Mouse (Mus musculus): ENCODE results near the gene Ces2h. TPM values are rescaled to one million over a fixed set of nuclear protein-coding genes. Genes with fewer than 3 reads are reported as not detected.

The Ces2h gene
- polyA plus RNA-seq, 1 experiment, result not detected

GRCm38 (mm10) chr8:105011136-105011535 is 10.5 kb downstream of the Ces2h start:
- Histone ChIP-seq H3K4me3 (ENCODE audit: insufficient read depth, low read depth, low read length) (no peak overlapping the region), H3K27ac (ENCODE audit: insufficient read depth, low read depth, low read length) (no peak overlapping the region), H3K4me1 (ENCODE audit: control insufficient read depth, insufficient read depth, low read length) (no peaks in the 10 kb centered on the region)
- WGBS, result 72% methylated on average over 12 of the region's 12 CpGs
- TF ChIP-seq CTCF (IDR thresholded peaks at IDR 0.05; ENCODE audit: insufficient read depth, low read depth, low read length), result no peak
- no peak for TF ChIP-seq POLR2A (IDR thresholded peaks at IDR 0.05; ENCODE audit: insufficient read depth, low read depth, low read length)

- H3K4me1 ChIP-seq (ENCODE audit: control insufficient read depth, insufficient read depth, low read length), result no peaks in the 10 kb centered on the region
- 92% methylated on average over 5 of the region's 5 CpGs for WGBS
Observed at GRCm38 (mm10) chr8:105014391-105014790, 13.7 kb downstream of the Ces2h start.

GRCm38 (mm10) chr8:105021954-105022353 is 21.3 kb downstream of the Ces2h start:
- no peak overlapping the region for H3K4me3 ChIP-seq (ENCODE audit: insufficient read depth, low read depth, low read length)
- 96% methylated on average over 1 of the region's 1 CpGs for WGBS
- H3K27ac ChIP-seq (ENCODE audit: insufficient read depth, low read depth, low read length), result no peak overlapping the region
- TF ChIP-seq CTCF (IDR thresholded peaks at IDR 0.05; ENCODE audit: insufficient read depth, low read depth, low read length) (no peak), POLR2A (IDR thresholded peaks at IDR 0.05; ENCODE audit: insufficient read depth, low read depth, low read length) (no peak)
- H3K4me1 ChIP-seq (ENCODE audit: control insufficient read depth, insufficient read depth, low read length), result no peaks in the 10 kb centered on the region

More at GRCm38 (mm10) chr8:105014391-105014790, 13.7 kb downstream of the Ces2h start:
- Histone ChIP-seq H3K27ac (ENCODE audit: insufficient read depth, low read depth, low read length) (no peak overlapping the region), H3K4me3 (ENCODE audit: insufficient read depth, low read depth, low read length) (no peak overlapping the region)
- TF ChIP-seq POLR2A (IDR thresholded peaks at IDR 0.05; ENCODE audit: insufficient read depth, low read depth, low read length) (no peak), CTCF (IDR thresholded peaks at IDR 0.05; ENCODE audit: insufficient read depth, low read depth, low read length) (no peak)

GRCm38 (mm10) chr8:105023087-105023486 is 22.4 kb downstream of the Ces2h start:
- Histone ChIP-seq H3K4me3 (ENCODE audit: insufficient read depth, low read depth, low read length) (no peak overlapping the region), H3K4me1 (ENCODE audit: control insufficient read depth, insufficient read depth, low read length) (no peaks in the 10 kb centered on the region), H3K27ac (ENCODE audit: insufficient read depth, low read depth, low read length) (no peak overlapping the region)
- TF ChIP-seq POLR2A (IDR thresholded peaks at IDR 0.05; ENCODE audit: insufficient read depth, low read depth, low read length), result no peak
- TF ChIP-seq CTCF (IDR thresholded peaks at IDR 0.05; ENCODE audit: insufficient read depth, low read depth, low read length), result no peak
- WGBS, result 36% methylated on average over 1 of the region's 1 CpGs

DNA sequence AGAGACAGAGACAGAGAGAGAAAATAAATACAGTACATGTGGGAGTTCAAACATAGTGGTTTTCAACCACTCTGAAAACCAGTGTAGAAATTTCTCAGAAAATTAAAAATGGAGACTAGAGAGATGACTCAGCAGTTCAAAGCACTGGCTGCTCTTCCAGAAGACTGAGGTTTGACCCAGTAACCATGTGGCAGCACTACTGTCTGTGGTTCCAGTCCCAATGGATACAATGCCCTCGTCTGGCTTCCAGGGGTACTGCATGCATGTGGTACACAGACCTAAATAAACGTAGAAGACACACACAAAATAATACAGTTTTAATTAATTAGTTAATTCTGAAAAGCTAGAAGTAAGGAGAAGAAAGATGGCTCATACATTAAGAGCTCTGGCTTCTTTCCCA is 24.4 kb downstream of the Ces2h start:
- TF ChIP-seq CTCF (IDR thresholded peaks at IDR 0.05; ENCODE audit: insufficient read depth, low read depth, low read length) (no peak), POLR2A (IDR thresholded peaks at IDR 0.05; ENCODE audit: insufficient read depth, low read depth, low read length) (no peak)
- Histone ChIP-seq H3K4me1 (ENCODE audit: control insufficient read depth, insufficient read depth, low read length) (no peaks in the 10 kb centered on the region), H3K27ac (ENCODE audit: insufficient read depth, low read depth, low read length) (no peak overlapping the region), H3K4me3 (ENCODE audit: insufficient read depth, low read depth, low read length) (no peak overlapping the region)
- 64% methylated on average over 2 of the region's 2 CpGs for WGBS

GRCm38 (mm10) chr8:105043510-105043909 is 42.9 kb downstream of the Ces2h start:
- TF ChIP-seq CTCF (IDR thresholded peaks at IDR 0.05; ENCODE audit: insufficient read depth, low read depth, low read length) (no peak), POLR2A (IDR thresholded peaks at IDR 0.05; ENCODE audit: insufficient read depth, low read depth, low read length) (no peak)
- Histone ChIP-seq H3K4me1 (ENCODE audit: control insufficient read depth, insufficient read depth, low read length) (no peaks in the 10 kb centered on the region), H3K4me3 (ENCODE audit: insufficient read depth, low read depth, low read length) (no peak overlapping the region), H3K27ac (ENCODE audit: insufficient read depth, low read depth, low read length) (no peak overlapping the region)
- 76% methylated on average over 1 of the region's 1 CpGs for WGBS

- TF ChIP-seq CTCF (IDR thresholded peaks at IDR 0.05; ENCODE audit: insufficient read depth, low read depth, low read length), result no peak
- Histone ChIP-seq H3K27ac (ENCODE audit: insufficient read depth, low read depth, low read length) (no peak overlapping the region), H3K4me1 (ENCODE audit: control insufficient read depth, insufficient read depth, low read length) (no peaks in the 10 kb centered on the region), H3K4me3 (ENCODE audit: insufficient read depth, low read depth, low read length) (no peak overlapping the region)
- WGBS, result 96% methylated on average over 3 of the region's 3 CpGs
Observed at GRCm38 (mm10) chr8:105045824-105046401, 45.3 kb downstream of the Ces2h start.

- H3K4me1 ChIP-seq (ENCODE audit: control insufficient read depth, insufficient read depth, low read length), result no peaks in the 10 kb centered on the region
- TF ChIP-seq CTCF (IDR thresholded peaks at IDR 0.05; ENCODE audit: insufficient read depth, low read depth, low read length) (no peak), POLR2A (IDR thresholded peaks at IDR 0.05; ENCODE audit: insufficient read depth, low read depth, low read length) (no peak)
- no peak within 1 kb of the TSS for H3K4me3 ChIP-seq (ENCODE audit: insufficient read depth, low read depth, low read length)
- no peak within 1 kb of the TSS for H3K27ac ChIP-seq (ENCODE audit: insufficient read depth, low read depth, low read length)
- 77% methylated on average over 3 of the region's 3 CpGs for WGBS
Observed at GRCm38 (mm10) chr8:105048371-105048854, 47.8 kb downstream of the Ces2h start, which contains the start of gene Ces3a. Ces3a (plus strand) TSS chr8:105048601.

DNA sequence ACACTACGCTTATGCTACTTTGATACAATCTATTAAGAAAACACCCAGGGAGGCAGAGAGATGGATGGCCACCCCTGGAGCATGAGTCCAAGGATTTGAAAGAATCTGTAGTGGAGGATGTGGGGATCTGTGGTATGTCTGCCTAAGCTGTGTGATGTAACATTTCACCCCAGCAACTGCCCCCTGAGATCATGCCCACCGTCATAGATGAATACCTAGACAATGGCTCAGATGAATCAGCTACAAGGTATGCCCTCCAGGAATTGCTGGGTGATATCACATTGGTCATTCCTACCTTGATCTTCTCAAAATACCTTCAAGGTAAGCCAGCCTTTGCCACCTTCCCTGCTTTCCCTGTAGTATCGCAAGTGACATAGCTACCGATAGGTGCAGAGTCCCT is 55.6 kb downstream of the Ces2h start:
- no peak overlapping the region for H3K4me3 ChIP-seq (ENCODE audit: insufficient read depth, low read depth, low read length)
- no peak overlapping the region for H3K27ac ChIP-seq (ENCODE audit: insufficient read depth, low read depth, low read length)
- H3K4me1 ChIP-seq (ENCODE audit: control insufficient read depth, insufficient read depth, low read length), result no peaks in the 10 kb centered on the region
- TF ChIP-seq POLR2A (IDR thresholded peaks at IDR 0.05; ENCODE audit: insufficient read depth, low read depth, low read length) (no peak), CTCF (IDR thresholded peaks at IDR 0.05; ENCODE audit: insufficient read depth, low read depth, low read length) (no peak)
- 95% methylated on average over 4 of the region's 4 CpGs for whole genome bisulfite sequencing
